Mouse (Mus musculus) thymus, postnatal 4 days (tissue): ENCODE results near the gene Ugt2b5.
"Not testable (repeated sequence)": the region's sequence is repeated elsewhere in the genome, so short reads cannot be mapped to it uniquely, and the experiment has no call there.

ENCODE experiments used
- DNase-seq: peaks from one replicate; pipeline ENCODE4 v3.0.0; 2021

Gene Ugt2b5

GRCm38 (mm10) chr5:87140196-87140595 is at the start of gene Ugt2b5:
TSS of gene Ugt2b5 (minus strand) at chr5:87140318.
- not testable (repeated sequence) for DNase-seq

- DNase-seq = not testable (repeated sequence)
These were observed 35.7 kb upstream of the Ugt2b5 start for GRCm38 (mm10) chr5:87175780-87176179.

DNA sequence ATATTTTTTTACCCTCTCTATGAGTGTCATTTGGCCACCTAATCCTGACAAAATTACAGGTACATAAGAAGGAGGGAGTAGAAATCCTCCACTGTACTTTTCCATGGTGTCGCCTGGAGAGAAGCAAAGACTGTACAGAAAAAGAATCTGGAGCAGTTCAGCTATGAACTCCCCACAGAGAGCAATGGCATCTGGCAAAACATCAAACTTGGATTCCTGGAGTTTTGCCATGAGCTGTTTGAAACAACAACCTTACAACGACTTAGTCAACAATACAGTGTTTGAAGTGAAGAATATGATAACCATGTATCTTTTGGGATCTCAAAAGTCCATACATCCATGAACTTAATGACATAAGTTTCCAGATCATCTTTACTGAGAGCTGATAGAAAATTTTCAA is 34.6 kb upstream of the Ugt2b5 start:
- no peak for DNase-seq

GRCm38 (mm10) chr5:87147741-87148454 is 7.8 kb upstream of the Ugt2b5 start:
- no peak for DNase-seq

- no peak for DNase-seq
These were observed 2.8 kb upstream of the Ugt2b5 start for GRCm38 (mm10) chr5:87142865-87143456.

GRCm38 (mm10) chr5:87103697-87104096 is 36.4 kb downstream of the Ugt2b5 start:
- not testable (repeated sequence) for DNase-seq

- no peak for DNase-seq
These were observed 47.6 kb downstream of the Ugt2b5 start, which contains the start of gene Ugt2b36 for GRCm38 (mm10) chr5:87092346-87093027. TSS of gene Ugt2b36 (minus strand) at chr5:87092555.

GRCm38 (mm10) chr5:87091111-87091510 is 49.0 kb downstream of the Ugt2b5 start:
- DNase-seq = no peak

- DNase-seq = no peak
These were observed 50.9 kb downstream of the Ugt2b5 start for GRCm38 (mm10) chr5:87089264-87089663.

DNA sequence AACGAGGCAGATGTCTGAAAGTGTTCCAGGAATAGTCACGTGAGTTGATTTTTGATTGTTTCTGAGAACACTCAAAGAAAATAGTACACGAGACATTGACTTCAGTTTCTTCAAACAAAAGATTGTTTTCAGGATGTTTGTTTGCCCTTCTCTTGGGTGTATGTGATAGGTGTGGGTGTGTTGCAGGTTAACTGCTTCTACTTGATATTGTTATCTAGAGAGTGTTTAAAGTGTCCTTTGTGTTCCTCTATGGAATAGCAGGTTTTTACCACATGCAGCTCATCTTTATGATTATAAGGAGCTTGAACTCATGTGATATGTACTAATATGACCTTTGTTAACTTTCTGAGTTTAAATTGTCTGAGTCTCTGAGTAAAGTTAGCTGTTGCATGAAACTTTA is 53.8 kb downstream of the Ugt2b5 start:
- no peak for DNase-seq
